Mouse (Mus musculus): ENCODE results near the gene Ccdc107.
"Not testable (repeated sequence)": the region's sequence is repeated elsewhere in the genome, so short reads cannot be mapped to it uniquely, and the experiment has no call there.

Gene Ccdc107

DNA sequence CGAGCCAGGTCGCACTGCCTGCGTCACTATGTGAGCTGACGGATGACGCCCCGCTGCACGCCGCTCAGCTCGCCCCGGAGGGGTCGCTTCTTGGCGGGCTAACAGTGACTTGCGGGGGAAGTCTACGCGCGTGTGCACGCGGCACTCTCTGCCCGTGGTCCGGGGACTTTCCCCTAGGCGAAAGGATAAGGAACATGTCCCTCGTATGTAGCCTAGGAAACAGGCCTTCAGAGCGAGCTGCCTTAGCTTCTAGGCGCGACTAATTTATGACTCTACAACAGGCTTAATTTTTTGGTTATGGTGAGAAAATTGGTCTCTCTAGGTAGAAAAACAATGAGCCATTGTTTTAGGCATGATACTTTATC is at the start of gene Ccdc107:
Ccdc107 (plus strand) TSS at position 80 of the 365 bp plus-strand sequence.
- DNase-seq: peak; percentile 94

DNA sequence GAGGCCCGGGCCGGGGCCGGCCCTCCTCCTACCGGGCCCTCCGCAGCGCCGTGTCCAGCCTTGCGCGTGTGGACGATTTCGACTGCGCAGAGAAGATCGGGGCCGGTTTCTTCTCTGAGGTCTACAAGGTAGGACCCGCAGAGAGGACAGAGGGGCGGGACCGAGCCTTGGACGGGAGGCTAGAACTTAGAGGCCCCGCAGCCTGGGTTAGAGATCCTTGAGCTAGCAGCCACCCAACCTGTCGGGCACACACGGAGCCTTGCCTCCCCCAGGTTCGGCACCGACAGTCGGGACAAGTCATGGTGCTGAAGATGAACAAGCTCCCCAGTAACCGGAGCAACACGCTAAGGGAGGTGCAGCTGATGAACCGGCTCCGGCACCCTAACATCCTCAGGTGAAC is 49.2 kb upstream of the Ccdc107 start:
- DNase-seq: peak; percentile 36

DNA sequence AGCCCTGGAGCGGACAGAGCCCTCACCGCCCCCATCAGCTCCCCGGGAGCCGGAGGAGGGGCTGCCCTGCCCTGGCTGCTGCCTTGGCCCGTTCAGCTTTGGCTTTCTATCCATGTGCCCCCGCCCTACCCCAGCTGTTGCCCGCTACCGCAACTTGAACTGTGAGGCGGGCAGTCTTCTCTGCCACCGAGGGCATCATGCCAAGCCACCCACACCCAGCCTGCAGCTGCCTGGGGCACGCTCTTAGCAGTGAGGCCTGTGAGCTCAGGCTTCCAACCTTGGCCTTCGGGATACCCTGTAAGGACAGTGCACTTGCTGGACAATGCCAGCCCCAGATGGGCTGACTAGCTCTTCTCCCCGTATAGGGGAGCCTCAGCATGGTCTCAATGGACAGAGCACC is 45.4 kb upstream of the Ccdc107 start:
- no peak for DNase-seq

GRCm38 (mm10) chr4:43448554-43448953 is 44.1 kb upstream of the Ccdc107 start:
- no peak for DNase-seq

- no peak for DNase-seq
Observed at GRCm38 (mm10) chr4:43452315-43452714, 40.4 kb upstream of the Ccdc107 start.

GRCm38 (mm10) chr4:43453413-43453812 is 39.3 kb upstream of the Ccdc107 start:
- DNase-seq: peak; percentile 56

DNA sequence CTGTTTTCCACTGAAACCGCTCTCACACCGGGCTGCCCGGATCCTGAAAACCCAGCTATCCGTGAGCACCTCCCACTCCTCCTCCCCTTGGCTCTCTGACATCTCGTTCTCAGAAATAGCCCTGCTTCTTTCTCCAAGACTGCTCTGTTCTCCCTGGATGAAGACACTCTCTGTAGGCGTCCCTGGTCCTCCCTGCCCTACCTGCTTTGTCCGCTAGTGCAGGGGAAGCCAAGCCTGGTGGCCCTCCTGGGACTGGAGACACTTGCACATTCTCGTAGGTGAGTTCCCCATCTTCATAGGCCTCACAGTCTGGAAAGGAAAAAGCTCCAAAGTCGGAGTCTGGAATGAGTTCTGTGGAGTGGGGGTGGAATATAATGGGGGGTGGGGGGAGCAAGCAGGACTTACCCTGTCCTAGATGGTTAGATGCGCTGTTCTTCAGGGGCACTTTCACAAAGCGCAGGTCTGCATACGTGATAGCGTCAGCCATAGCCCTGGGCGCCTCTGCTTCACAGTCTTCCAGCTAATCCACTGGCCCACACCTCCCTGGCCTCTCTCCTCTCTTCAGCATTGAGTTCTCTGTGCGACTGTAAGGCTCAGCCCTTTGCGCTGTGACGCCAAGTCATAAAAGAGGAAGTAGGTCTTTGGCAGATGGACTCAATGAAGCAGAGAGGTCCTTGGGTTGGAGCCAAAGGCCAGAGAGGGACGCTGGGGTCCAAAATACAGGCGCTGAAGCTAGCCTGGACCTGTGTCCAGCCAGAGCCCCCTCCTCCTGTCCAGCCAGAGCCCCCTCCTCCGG is 38.5 kb upstream of the Ccdc107 start, which contains the start of gene Cd72:
Cd72 (minus strand) TSS at position 588 of the 796 bp plus-strand sequence.
- DNase-seq: no peak

GRCm38 (mm10) chr4:43456470-43456869 is 36.2 kb upstream of the Ccdc107 start:
- DNase-seq: peak; percentile 75

DNA sequence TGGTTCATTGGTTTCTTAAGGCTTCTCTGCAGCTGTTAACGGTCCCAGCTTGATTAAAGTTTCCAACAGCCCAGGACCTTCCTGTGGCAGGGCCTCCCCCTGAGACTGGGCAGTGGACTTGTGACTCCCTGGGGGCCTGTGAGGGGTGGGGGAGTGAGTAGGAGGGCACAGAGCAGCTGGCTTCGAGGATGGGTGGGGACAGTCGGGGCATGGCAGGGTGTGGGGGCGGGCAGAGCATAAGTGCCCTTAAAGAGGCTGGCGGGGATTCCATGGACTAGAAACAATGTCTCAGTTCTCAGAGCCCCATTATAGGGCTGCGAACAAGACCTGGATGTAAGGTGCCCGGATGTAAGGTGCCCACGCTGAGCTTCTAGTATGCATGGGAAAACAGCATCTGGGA is 35.6 kb upstream of the Ccdc107 start:
- peak; percentile 38 for DNase-seq

DNA sequence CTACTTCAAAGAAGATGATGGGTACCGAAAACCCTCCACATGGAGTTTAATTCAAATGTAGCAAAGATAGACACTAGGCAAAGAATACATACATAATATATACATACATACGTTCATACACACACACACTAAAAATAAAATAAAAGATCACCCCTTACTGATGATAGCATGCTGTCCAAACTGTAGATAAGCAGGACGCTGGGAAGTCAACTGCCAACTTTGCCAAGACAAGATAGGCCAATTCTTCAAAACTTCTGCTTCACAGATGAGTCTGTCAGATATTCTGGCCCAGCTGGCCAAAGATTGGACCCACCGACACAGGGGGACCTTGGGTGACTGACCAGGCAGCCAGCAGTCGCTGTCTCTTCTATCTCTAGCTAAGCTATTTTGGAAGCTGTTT is 29.6 kb upstream of the Ccdc107 start:
- DNase-seq: no peak

DNA sequence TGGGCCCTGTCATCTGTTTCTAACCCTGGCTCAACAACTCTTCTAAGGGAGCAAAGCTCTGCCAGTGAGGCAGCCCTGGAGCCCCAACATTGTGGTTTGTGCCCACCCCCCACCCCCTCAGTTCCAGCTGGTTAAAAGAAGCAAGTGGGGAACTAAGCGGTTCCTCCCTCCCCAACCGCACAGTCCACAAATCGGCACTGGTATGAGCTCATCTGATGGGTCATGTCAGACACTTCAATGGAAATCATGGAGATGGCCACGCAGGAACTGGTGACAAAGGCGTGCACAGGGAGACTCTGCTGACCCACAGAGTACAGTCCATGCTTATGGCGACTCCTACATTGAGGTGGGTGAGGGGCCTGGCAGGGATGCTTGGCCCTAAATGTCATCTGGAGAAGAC is 26.8 kb upstream of the Ccdc107 start:
- DNase-seq: no peak

DNA sequence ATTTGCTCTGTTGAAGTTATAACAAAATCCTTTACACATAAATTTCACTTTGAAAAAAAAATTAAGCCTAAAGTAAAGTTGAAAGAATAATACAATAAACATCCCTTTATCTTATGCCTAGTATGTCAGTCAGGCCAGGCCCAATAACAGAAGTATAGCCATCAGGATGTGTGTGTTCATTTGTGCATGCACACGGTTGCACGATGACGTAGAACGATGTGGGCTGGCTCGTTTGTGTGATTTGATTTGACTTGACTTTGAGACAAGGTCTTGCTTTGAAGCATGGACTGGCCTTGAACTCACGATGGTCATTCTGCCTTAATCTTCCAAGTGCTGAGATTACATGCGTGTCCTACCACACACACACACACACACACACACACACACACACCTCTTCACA is 25.8 kb upstream of the Ccdc107 start:
- DNase-seq: no peak

DNA sequence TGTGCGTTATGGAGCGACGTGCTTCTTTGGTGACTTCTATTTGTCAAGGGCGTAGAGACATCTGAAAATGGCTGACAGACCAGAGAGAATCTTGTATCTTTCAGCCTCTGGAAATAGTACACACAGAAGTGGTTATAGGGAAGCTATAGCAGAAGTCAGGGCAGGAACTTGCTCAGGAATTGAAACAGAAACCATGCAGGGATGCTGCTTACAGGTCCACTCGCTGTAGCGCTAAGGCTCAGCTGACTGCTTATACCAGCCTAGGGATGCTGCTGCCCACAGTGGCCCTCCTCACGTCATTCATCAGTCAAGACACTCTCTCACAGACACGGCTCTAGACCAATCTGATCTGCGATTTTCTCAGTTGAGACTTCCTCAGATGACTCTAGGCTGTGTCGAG is 22.4 kb upstream of the Ccdc107 start:
- no peak for DNase-seq

GRCm38 (mm10) chr4:43473636-43474035 is 19.1 kb upstream of the Ccdc107 start:
- no peak for DNase-seq

DNA sequence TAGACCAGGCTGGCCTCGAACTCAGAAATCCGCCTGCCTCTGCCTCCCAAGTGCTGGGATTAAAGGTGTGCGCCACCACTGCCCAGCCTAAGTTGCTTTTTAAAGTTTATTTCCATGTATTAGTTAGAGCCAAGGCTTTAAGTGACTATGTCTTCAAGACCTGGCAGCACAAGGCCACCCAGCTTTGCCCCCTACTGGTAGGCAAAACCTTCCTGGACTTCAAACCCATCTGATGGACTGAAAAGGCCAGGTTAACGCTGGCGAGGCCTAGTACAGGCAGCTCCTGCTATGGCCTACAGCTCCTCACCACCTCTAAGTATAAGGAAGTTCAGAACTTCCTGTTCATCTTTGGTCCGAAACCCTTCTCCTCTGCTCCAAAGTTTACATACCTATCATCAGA is 16.1 kb upstream of the Ccdc107 start:
- DNase-seq: peak; percentile 52

DNA sequence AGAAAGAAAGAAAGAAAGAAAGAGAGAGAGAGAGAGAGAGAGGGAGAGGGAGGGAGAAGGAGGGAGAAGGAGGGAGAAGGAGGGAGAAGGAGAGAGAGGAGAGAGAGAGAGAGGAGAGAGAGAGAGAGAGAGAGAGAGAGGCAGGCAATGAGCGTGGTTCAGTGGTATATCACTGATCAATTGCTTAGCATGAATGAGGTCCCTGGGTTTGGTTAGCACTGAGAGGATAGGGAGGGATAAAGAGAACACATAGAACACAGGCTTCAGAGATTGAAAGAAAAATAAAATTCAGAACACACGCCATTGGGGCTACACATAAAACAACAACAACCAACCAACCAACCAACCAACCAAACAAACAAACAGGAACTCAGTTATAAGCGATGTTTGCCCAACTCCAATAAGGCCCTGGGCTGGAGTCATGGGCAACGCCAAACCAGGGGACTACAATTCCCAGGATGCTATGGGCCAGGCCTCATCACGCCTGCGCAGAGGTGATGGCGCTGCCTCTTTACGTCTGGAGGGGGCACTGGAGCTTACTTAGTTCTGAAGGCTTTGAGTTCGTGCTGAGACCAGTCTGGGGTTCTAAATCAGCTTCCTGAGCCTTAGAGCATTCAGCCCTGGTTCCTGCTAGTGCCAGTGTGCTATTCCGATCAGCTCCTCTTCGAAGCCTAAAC is 14.7 kb upstream of the Ccdc107 start:
- peak; percentile 91 for DNase-seq

DNA sequence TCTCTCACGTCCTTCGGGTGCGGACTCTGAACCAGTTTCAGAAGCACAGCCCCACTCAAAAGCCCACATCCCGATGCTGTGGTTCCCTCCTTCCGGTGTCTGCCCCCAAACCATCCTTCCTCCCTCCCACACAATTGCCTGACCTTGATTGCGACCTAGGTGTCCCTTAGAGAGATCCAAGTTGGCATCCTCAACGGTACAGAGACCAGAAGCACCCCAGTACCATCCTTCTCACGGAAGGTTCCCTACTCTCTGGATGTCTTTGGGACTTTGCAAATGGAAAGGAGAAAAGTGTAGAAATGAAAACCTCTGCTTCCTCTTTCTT is 14.2 kb upstream of the Ccdc107 start:
- peak; percentile 82 for DNase-seq

DNA sequence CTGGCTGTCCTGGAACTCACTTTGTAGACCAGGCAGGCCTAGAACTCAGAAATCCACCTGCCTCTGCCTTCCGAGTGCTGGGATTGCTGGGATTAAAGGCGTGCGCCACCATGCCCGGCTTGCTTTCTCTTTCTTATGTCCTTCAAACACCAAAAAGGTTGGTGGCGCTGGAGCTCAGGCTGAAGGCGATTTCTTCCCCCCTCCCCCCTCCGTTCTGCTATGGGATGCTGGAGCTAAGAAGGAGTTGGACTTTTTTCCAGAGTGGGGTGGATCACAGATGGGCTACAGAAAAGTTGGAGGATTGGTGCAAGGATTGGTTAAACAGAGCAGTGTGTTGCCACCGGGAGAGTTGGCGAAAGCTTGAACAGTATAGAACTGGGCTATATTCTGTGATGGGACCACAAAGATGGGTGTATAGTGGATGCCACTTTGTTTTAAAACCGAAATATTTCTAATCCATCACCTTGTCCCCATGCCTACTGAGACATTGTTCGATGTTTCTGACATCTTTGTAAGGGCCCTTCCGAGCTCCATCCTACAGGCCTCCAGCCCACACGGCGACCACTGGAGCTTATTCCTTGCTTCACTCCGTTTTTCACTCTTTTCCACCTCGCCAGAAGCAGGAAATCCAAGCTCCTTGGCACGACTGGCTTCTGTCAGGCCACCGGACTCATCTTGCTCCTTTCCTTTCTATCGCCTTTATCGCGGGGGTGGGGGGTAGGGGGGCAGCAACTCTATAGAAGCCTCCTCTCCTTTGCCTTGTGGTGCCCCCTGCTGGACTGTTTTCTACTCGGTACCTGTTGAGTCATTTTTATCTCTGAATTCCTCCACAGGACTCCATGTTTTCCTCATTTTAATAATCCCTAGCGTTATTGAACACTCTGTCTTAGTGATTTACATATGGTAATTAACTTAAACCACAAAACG is 13.5 kb upstream of the Ccdc107 start:
- DNase-seq: peak; percentile 87

- no peak for DNase-seq
Observed at GRCm38 (mm10) chr4:43480985-43481384, 11.7 kb upstream of the Ccdc107 start.

DNA sequence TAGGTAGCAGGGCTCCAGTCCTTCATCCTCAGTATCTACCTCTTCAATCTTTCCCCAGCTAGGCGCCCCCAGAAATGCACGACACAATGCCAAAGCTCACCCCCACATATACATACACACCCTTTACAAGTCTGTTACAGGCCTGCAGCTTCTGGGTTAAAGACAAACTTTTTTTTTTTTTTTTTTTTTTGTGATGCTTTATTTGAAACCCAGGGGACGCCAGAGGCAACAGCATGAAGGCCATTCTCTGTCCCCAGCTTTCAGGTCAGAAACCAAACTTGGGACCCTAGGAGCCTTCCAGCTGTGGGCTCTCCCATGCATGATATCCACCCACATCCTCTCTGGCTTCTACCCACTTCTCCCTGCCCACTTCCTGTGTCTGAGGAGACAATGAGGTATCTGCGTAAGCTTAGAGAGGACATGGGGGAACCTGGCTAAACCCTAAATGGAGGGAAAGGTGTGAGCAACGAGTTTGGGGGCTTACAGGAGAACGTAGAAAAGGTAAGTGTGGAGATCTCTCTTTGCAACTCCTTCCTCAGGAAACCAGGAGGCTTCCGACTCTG is 10.7 kb upstream of the Ccdc107 start:
- peak; percentile 80 for DNase-seq

DNA sequence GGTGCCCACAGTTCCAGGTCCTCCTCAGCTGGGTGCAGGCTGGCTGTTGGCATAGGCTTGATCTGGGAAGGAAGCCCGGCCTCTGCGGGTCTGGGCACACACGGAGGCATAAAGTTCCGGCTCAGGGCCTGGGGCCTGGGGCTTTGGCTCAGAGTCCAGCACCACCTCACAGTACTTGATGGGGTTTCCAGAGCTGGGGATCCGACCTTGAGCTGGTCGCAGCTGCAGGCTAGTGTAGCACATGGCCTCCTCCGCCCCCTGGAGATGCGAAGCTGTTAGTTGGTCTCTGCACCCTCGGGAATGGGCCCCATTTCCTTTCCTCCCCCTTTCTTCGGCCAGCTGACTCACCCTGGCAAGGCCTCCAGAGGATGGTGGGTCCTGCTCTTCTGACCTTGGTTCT is 10.1 kb upstream of the Ccdc107 start:
- peak; percentile 57 for DNase-seq

DNA sequence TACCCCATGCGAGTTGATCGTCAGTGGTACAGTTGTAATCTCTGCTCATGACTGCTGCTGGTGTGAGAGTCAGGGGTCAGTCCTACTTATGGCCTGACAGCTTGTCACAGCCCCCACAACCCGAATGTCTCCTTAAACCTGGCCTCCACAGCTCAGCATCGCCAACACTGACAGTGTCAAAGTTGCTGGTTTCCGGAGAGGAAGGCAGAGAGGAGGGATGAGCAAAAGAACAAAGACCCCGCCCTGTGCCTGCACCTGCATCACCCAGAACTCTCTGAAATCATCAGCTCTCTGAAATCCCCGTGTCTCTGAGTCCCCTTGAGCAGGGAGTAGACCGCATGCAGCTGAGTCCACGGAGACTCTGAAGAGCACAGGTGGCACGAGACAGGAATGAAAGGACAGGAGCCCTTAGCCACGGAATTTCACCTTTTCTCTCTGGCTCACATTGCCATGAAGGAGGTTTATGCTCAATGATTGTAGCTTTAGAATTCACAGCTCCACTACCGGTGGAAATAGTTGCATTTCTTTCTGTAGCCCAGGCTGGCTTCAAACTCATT is 9.1 kb upstream of the Ccdc107 start, which contains the start of gene Sit1:
Sit1 (minus strand) TSS at position 200 of the 557 bp plus-strand sequence.
- DNase-seq: peak; percentile 89

DNA sequence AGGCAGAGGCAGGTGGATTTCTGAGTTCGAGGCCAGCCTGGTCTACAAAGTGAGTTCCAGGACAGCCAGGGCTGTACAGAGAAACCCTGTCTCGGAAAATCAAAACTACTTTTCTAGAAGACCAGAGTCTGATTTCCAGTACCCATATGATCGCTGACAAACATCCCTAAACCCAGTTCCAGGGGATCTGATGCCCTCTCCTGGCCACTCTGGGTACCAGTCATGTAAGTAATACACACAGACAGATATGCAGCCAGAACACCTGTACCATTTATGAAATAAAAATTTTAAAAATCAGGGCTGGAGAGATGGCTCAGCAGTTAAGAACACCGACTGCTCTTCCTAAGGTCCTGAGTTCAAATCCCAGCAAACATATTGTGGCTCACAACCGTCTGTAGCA is 7.0 kb upstream of the Ccdc107 start:
- DNase-seq: not testable (repeated sequence)

All from thymus, postnatal 14 days (tissue).